Mouse (Mus musculus) gastrocnemius, postnatal 4 days (tissue): ENCODE measurements around the gene Pwwp2b. TPM values are rescaled to one million over a fixed set of nuclear protein-coding genes. Genes with fewer than 3 reads are reported as not detected.

ENCODE experiments used
- DNase-seq, 2 experiments: peaks; one replicate each; pipeline ENCODE4 v3.0.0; 2021 to 2022; ENCODE audit warnings: low spot score in 2 of 2, mixed read lengths in 2 of 2
- total RNA-seq, 2 experiments: library from RNA; stranded (reverse); gene quantifications; 2 replicates each; pipeline ENCODE4 v1.2.3; 2021

The Pwwp2b gene
- total RNA-seq, 2 experiments from 2014 or later = 7.0 to 7.1 TPM

- DNase-seq = no peak
Measured at GRCm38 (mm10) chr7:139254626-139255025, 6.3 kb downstream of the Pwwp2b start.

GRCm38 (mm10) chr7:139257752-139258542, 9.7 kb downstream of the Pwwp2b start:
- DNase-seq = no peak

GRCm38 (mm10) chr7:139264337-139264736, 16.1 kb downstream of the Pwwp2b start:
- DNase-seq = no peak

GRCm38 (mm10) chr7:139265634-139266033, 17.4 kb downstream of the Pwwp2b start:
- DNase-seq = no peak

GRCm38 (mm10) chr7:139266431-139266830, 18.1 kb downstream of the Pwwp2b start:
- DNase-seq = no peak

- no peak for DNase-seq
Measured at GRCm38 (mm10) chr7:139266886-139267870, 18.9 kb downstream of the Pwwp2b start.

- no peak for DNase-seq
Measured at GRCm38 (mm10) chr7:139270738-139271137, 22.5 kb downstream of the Pwwp2b start.

- no peak for DNase-seq
Measured at GRCm38 (mm10) chr7:139271871-139272270, 23.6 kb downstream of the Pwwp2b start.

GRCm38 (mm10) chr7:139272639-139273396, 24.5 kb downstream of the Pwwp2b start:
- no peak for DNase-seq

- no peak for DNase-seq
Measured at GRCm38 (mm10) chr7:139273397-139273719, 25.1 kb downstream of the Pwwp2b start.

- no peak for DNase-seq
Measured at GRCm38 (mm10) chr7:139275586-139275985, 27.3 kb downstream of the Pwwp2b start.

GRCm38 (mm10) chr7:139276150-139276549, 27.9 kb downstream of the Pwwp2b start:
- DNase-seq = no peak

GRCm38 (mm10) chr7:139277536-139277935, 29.3 kb downstream of the Pwwp2b start:
- no peak for DNase-seq

GRCm38 (mm10) chr7:139279571-139279970, 31.3 kb downstream of the Pwwp2b start:
- DNase-seq = no peak

GRCm38 (mm10) chr7:139280044-139280443, 31.8 kb downstream of the Pwwp2b start:
- no peak for DNase-seq

- DNase-seq = no peak
Measured at GRCm38 (mm10) chr7:139281195-139281594, 32.9 kb downstream of the Pwwp2b start.

- DNase-seq = no peak
Measured at GRCm38 (mm10) chr7:139282037-139282436, 33.8 kb downstream of the Pwwp2b start.

GRCm38 (mm10) chr7:139285295-139285943, 37.1 kb downstream of the Pwwp2b start:
- DNase-seq = no peak

- no peak for DNase-seq
Measured at GRCm38 (mm10) chr7:139288540-139288939, 40.3 kb downstream of the Pwwp2b start.

- no peak for DNase-seq
Measured at GRCm38 (mm10) chr7:139293350-139293749, 45.1 kb downstream of the Pwwp2b start.

- no peak for DNase-seq
Measured at GRCm38 (mm10) chr7:139294076-139294475, 45.8 kb downstream of the Pwwp2b start.
